Mouse (Mus musculus): Measurements from ENCODE around the gene Ribc2.

The Ribc2 gene

GRCm38 (mm10) chr15:85179528-85180180 lies 47.8 kb downstream of the Ribc2 start:
- DNase-seq (ENCODE audit: low spot score in 2 of 2): no peak

- no peak for DNase-seq (ENCODE audit: low spot score in 2 of 2)
These were observed 48.5 kb downstream of the Ribc2 start for GRCm38 (mm10) chr15:85180368-85180767.

- DNase-seq (ENCODE audit: low spot score in 2 of 2): no peak
These were observed 50.2 kb downstream of the Ribc2 start for GRCm38 (mm10) chr15:85182063-85182462.

- no peak for DNase-seq (ENCODE audit: low spot score in 2 of 2)
These were observed 55.0 kb downstream of the Ribc2 start for GRCm38 (mm10) chr15:85186916-85187315.

- no peak for DNase-seq (ENCODE audit: low spot score in 2 of 2)
These were observed 56.4 kb downstream of the Ribc2 start for GRCm38 (mm10) chr15:85188167-85188778.
